Mouse (Mus musculus) E14TG2a.4 (cell line): ENCODE data around the gene Spata21.
A peak's percentile ranks its signal among the peaks of the same experiment; 100 is the strongest.
"Not testable (repeated sequence)": the region's sequence is repeated elsewhere in the genome, so short reads cannot be mapped to it uniquely, and the experiment has no call there.

Source experiments
- H3K27me3 ChIP-seq: 2 replicates; pipeline ENCODE4 v1.6.1; 2014; ENCODE audit warnings: low read length, control low read depth; ENCODE audit not compliant: insufficient read depth
- H3K36me3 ChIP-seq: 2 replicates; pipeline ENCODE4 v1.6.1; 2014; ENCODE audit warnings: low read length, control low read depth; ENCODE audit not compliant: insufficient read depth
- H3K4me1 ChIP-seq: replicated peaks from 2 replicates; pipeline ENCODE4 v1.6.1; 2014; ENCODE audit warnings: low read depth, low read length, control low read depth
- H3K4me3 ChIP-seq: replicated peaks from 2 replicates; pipeline ENCODE4 v1.5.1; 2014; ENCODE audit warnings: mild to moderate bottlenecking, low read length
- H3K9me3 ChIP-seq: 2 replicates; pipeline ENCODE4 v1.6.1; 2014; ENCODE audit warnings: low read length, control low read depth
- CTCF ChIP-seq: conservative IDR thresholded peaks from 2 replicates; pipeline ENCODE4 v1.5.1; 2014; ENCODE audit warnings: low read length
- NANOG ChIP-seq: IDR thresholded peaks from 2 replicates; pipeline ENCODE4 v1.6.1; 2014; ENCODE audit warnings: borderline replicate concordance, low read length, mixed read lengths
- POU5F1 ChIP-seq: IDR thresholded peaks from 2 replicates; pipeline ENCODE4 v1.6.1; 2014; ENCODE audit warnings: low read length, borderline replicate concordance

Gene Spata21

GRCm38 (mm10) chr4:141129190-141129710 lies 41.1 kb downstream of the Spata21 start:
- H3K4me3 ChIP-seq: no peak overlapping the region
- no peaks in the 10 kb centered on the region for H3K27me3 ChIP-seq
- no peak for TF ChIP-seq POU5F1
- no peak for TF ChIP-seq CTCF
- no peak for TF ChIP-seq NANOG

GRCm38 (mm10) chr4:141130704-141131342 lies 42.7 kb downstream of the Spata21 start:
- 0 out of 2 replicates have a peak overlapping the region, but pooled peaks have one; percentile 26 for H3K4me3 ChIP-seq
- no peaks in the 10 kb centered on the region for H3K9me3 ChIP-seq
- no peaks in the 10 kb centered on the region for H3K27me3 ChIP-seq
- no peak for TF ChIP-seq POU5F1
- no peak for TF ChIP-seq NANOG
- peaks cover 88% of the 10 kb centered on the region for H3K4me1 ChIP-seq
- peaks cover 64% of the 10 kb centered on the region for H3K36me3 ChIP-seq

More at GRCm38 (mm10) chr4:141129190-141129710, 41.1 kb downstream of the Spata21 start:
- Histone ChIP-seq H3K9me3 (no peaks in the 10 kb centered on the region), H3K4me1 (peaks cover 89% of the 10 kb centered on the region), H3K36me3 (peaks cover 62% of the 10 kb centered on the region)

GRCm38 (mm10) chr4:141131531-141132061 lies 43.5 kb downstream of the Spata21 start:
- no peak for TF ChIP-seq POU5F1
- no peak for TF ChIP-seq CTCF
- no peak for TF ChIP-seq NANOG
- Histone ChIP-seq H3K36me3 (peaks cover 64% of the 10 kb centered on the region), H3K4me1 (peaks cover 88% of the 10 kb centered on the region), H3K4me3 (peak overlapping the region; percentile 14; the same call in 1 of the 2 replicates), H3K9me3 (no peaks in the 10 kb centered on the region), H3K27me3 (no peaks in the 10 kb centered on the region)

GRCm38 (mm10) chr4:141132191-141132590 lies 44.1 kb downstream of the Spata21 start:
- peaks cover 88% of the 10 kb centered on the region for H3K4me1 ChIP-seq
- peaks cover 64% of the 10 kb centered on the region for H3K36me3 ChIP-seq
- H3K9me3 ChIP-seq: no peaks in the 10 kb centered on the region
- H3K27me3 ChIP-seq: no peaks in the 10 kb centered on the region
- H3K4me3 ChIP-seq: peak overlapping the region; percentile 14; the same call in 1 of the 2 replicates
- TF ChIP-seq CTCF: no peak
- no peak for TF ChIP-seq NANOG

GRCm38 (mm10) chr4:141133227-141133626 lies 45.1 kb downstream of the Spata21 start:
- Histone ChIP-seq H3K4me1 (peaks cover 87% of the 10 kb centered on the region), H3K27me3 (no peaks in the 10 kb centered on the region), H3K4me3 (no peak overlapping the region), H3K36me3 (peaks cover 66% of the 10 kb centered on the region), H3K9me3 (no peaks in the 10 kb centered on the region)
- no peak for TF ChIP-seq POU5F1

- Histone ChIP-seq H3K4me3 (0 out of 2 replicates have a peak overlapping the region, but pooled peaks have one; percentile 33), H3K4me1 (peaks cover 85% of the 10 kb centered on the region), H3K9me3 (no peaks in the 10 kb centered on the region), H3K27me3 (no peaks in the 10 kb centered on the region), H3K36me3 (peaks cover 66% of the 10 kb centered on the region)
- TF ChIP-seq POU5F1: no peak
- no peak for TF ChIP-seq CTCF
- TF ChIP-seq NANOG: no peak
Measured at GRCm38 (mm10) chr4:141134031-141134441, 45.9 kb downstream of the Spata21 start.

- TF ChIP-seq NANOG: no peak
- TF ChIP-seq POU5F1: no peak
- no peak for TF ChIP-seq CTCF
- H3K4me3 ChIP-seq: peak overlapping the region; percentile 33
- peaks cover 60% of the 10 kb centered on the region for H3K36me3 ChIP-seq
- H3K27me3 ChIP-seq: no peaks in the 10 kb centered on the region
- no peaks in the 10 kb centered on the region for H3K9me3 ChIP-seq
- peaks cover 76% of the 10 kb centered on the region for H3K4me1 ChIP-seq
Measured at GRCm38 (mm10) chr4:141134751-141135530, 46.8 kb downstream of the Spata21 start.

- peaks cover 52% of the 10 kb centered on the region for H3K36me3 ChIP-seq
- no peaks in the 10 kb centered on the region for H3K9me3 ChIP-seq
- no peaks in the 10 kb centered on the region for H3K27me3 ChIP-seq
- peaks cover 70% of the 10 kb centered on the region for H3K4me1 ChIP-seq
- peak overlapping the region; percentile 61 for H3K4me3 ChIP-seq
- TF ChIP-seq NANOG (no peak), CTCF (no peak), POU5F1 (no peak)
Measured at GRCm38 (mm10) chr4:141136126-141136525, 48.0 kb downstream of the Spata21 start.

- H3K27me3 ChIP-seq, H3K9me3 ChIP-seq: not testable (repeated sequence)
- H3K4me1 ChIP-seq: peaks cover 66% of the 10 kb centered on the region
- peak overlapping the region; percentile 93 for H3K4me3 ChIP-seq
- peaks cover 36% of the 10 kb centered on the region for H3K36me3 ChIP-seq
Measured at GRCm38 (mm10) chr4:141137740-141138139, 49.6 kb downstream of the Spata21 start.
